Mouse (Mus musculus): ENCODE measurements around the gene Ccs. TPM values are rescaled to one million over a fixed set of nuclear protein-coding genes. Genes with fewer than 3 reads are reported as not detected.

Gene Ccs
- polyA plus RNA-seq, 1 experiment from 2014 or later: 40.2 TPM

GRCm38 (mm10) chr19:4855470-4855820 lies 16.3 kb upstream of the Ccs start:
- Histone ChIP-seq H3K36me3 (peaks cover 18% of the 10 kb centered on the region), H3K9ac (replicated peaks) (peak overlapping the region; percentile 81), H3K4me3 (replicated peaks) (peak overlapping the region; percentile 69), H3K9me3 (no peaks in the 10 kb centered on the region), H3K27ac (peak overlapping the region; percentile 45; the same call in 1 of the 2 replicates), H3K4me1 (replicated peaks) (peaks cover 17% of the 10 kb centered on the region), H3K4me2 (replicated peaks) (peak overlapping the region; percentile 97), H3K27me3 (peaks cover 12% of the 10 kb centered on the region; the same call in 1 of the 2 replicates)
- 1% methylated on average over 14 of the region's 14 CpGs for WGBS
- ATAC-seq: no peak; the same call in none of the 2 replicates

GRCm38 (mm10) chr19:4854552-4855469 lies 15.7 kb upstream of the Ccs start, which contains the start of gene Ctsf:
TSS of gene Ctsf (plus strand) at chr19:4855130.
- peak within 1 kb of the TSS; percentile 81 for H3K9ac ChIP-seq (replicated peaks)
- peak within 1 kb of the TSS; percentile 69 for H3K4me3 ChIP-seq (replicated peaks)
- ATAC-seq: peak; percentile 94
- WGBS: 4% methylated on average over 45 of the region's 45 CpGs
- peaks cover 12% of the 10 kb centered on the region for H3K36me3 ChIP-seq
- H3K27me3 ChIP-seq: peaks cover 12% of the 10 kb centered on the region; the same call in 1 of the 2 replicates
- H3K27ac ChIP-seq: peak within 1 kb of the TSS; percentile 45; the same call in 1 of the 2 replicates
- H3K4me2 ChIP-seq (replicated peaks): peak within 1 kb of the TSS; percentile 97
- peaks cover 17% of the 10 kb centered on the region for H3K4me1 ChIP-seq (replicated peaks)
- H3K9me3 ChIP-seq: no peaks in the 10 kb centered on the region

- Histone ChIP-seq H3K27ac (no peak overlapping the region), H3K4me3 (replicated peaks) (no peak overlapping the region), H3K9me3 (no peaks in the 10 kb centered on the region), H3K4me1 (replicated peaks) (peaks cover 5% of the 10 kb centered on the region), H3K36me3 (no peaks in the 10 kb centered on the region), H3K27me3 (peaks cover 4% of the 10 kb centered on the region; the same call in 1 of the 2 replicates), H3K9ac (replicated peaks) (no peak overlapping the region), H3K4me2 (replicated peaks) (no peak overlapping the region)
- ATAC-seq: no peak
- WGBS: 35% methylated on average over 5 of the region's 5 CpGs
Measured at GRCm38 (mm10) chr19:4850281-4850680, 11.1 kb upstream of the Ccs start.

GRCm38 (mm10) chr19:4849800-4850199 lies 10.7 kb upstream of the Ccs start:
- no peak overlapping the region for H3K27ac ChIP-seq

GRCm38 (mm10) chr19:4847490-4847889 lies 8.4 kb upstream of the Ccs start:
- 35% methylated on average over 7 of the region's 7 CpGs for WGBS
- Histone ChIP-seq H3K4me2 (replicated peaks) (no peak overlapping the region), H3K4me3 (replicated peaks) (no peak overlapping the region), H3K4me1 (replicated peaks) (no peaks in the 10 kb centered on the region), H3K9ac (replicated peaks) (no peak overlapping the region), H3K9me3 (no peaks in the 10 kb centered on the region), H3K27me3 (0 out of 2 replicates have a peak, but pooled peaks cover under 1% of the 10 kb centered on the region), H3K27ac (no peak overlapping the region), H3K36me3 (no peaks in the 10 kb centered on the region)
- ATAC-seq: no peak

More at GRCm38 (mm10) chr19:4849800-4850199, 10.7 kb upstream of the Ccs start:
- WGBS: 57% methylated on average over 4 of the region's 4 CpGs
- Histone ChIP-seq H3K4me3 (replicated peaks) (no peak overlapping the region), H3K4me1 (replicated peaks) (peaks cover 5% of the 10 kb centered on the region), H3K36me3 (no peaks in the 10 kb centered on the region), H3K9me3 (no peaks in the 10 kb centered on the region), H3K9ac (replicated peaks) (no peak overlapping the region), H3K4me2 (replicated peaks) (no peak overlapping the region), H3K27me3 (peaks cover 4% of the 10 kb centered on the region; the same call in 1 of the 2 replicates)
- ATAC-seq: no peak

- H3K9ac ChIP-seq (replicated peaks): no peak overlapping the region
- H3K4me1 ChIP-seq (replicated peaks): no peaks in the 10 kb centered on the region
- H3K36me3 ChIP-seq: no peaks in the 10 kb centered on the region
- ATAC-seq: no peak
- WGBS: 74% methylated on average over 2 of the region's 2 CpGs
- H3K4me2 ChIP-seq (replicated peaks): no peak overlapping the region
- no peak overlapping the region for H3K4me3 ChIP-seq (replicated peaks)
- H3K27ac ChIP-seq: no peak overlapping the region
- no peaks in the 10 kb centered on the region for H3K9me3 ChIP-seq
- H3K27me3 ChIP-seq: peaks cover 17% of the 10 kb centered on the region
Measured at GRCm38 (mm10) chr19:4845846-4846245, 6.7 kb upstream of the Ccs start.

GRCm38 (mm10) chr19:4842611-4843010 lies 3.5 kb upstream of the Ccs start:
- Histone ChIP-seq H3K4me2 (replicated peaks) (no peak overlapping the region), H3K4me1 (replicated peaks) (peaks cover 19% of the 10 kb centered on the region), H3K36me3 (no peaks in the 10 kb centered on the region), H3K9ac (replicated peaks) (no peak overlapping the region), H3K9me3 (no peaks in the 10 kb centered on the region), H3K4me3 (replicated peaks) (no peak overlapping the region), H3K27ac (no peak overlapping the region), H3K27me3 (peaks cover 31% of the 10 kb centered on the region)
- no peak for ATAC-seq
- 74% methylated on average over 2 of the region's 2 CpGs for WGBS

- 84% methylated on average over 9 of the region's 9 CpGs for WGBS
- no peak for ATAC-seq
- Histone ChIP-seq H3K9me3 (no peaks in the 10 kb centered on the region), H3K36me3 (no peaks in the 10 kb centered on the region), H3K27me3 (peaks cover 31% of the 10 kb centered on the region), H3K27ac (no peak overlapping the region), H3K4me2 (replicated peaks) (no peak overlapping the region), H3K4me3 (replicated peaks) (no peak overlapping the region), H3K4me1 (replicated peaks) (peaks cover 19% of the 10 kb centered on the region), H3K9ac (replicated peaks) (no peak overlapping the region)
Measured at GRCm38 (mm10) chr19:4840848-4841247, 1.7 kb upstream of the Ccs start.

GRCm38 (mm10) chr19:4838526-4839140 lies 499 bp downstream of the Ccs start:
- no peaks in the 10 kb centered on the region for H3K36me3 ChIP-seq
- no peak for ATAC-seq
- 36% methylated on average over 10 of the region's 10 CpGs for WGBS

GRCm38 (mm10) chr19:4837049-4837448 lies 2.1 kb downstream of the Ccs start:
- Histone ChIP-seq H3K9ac (replicated peaks) (no peak overlapping the region), H3K27ac (no peak overlapping the region), H3K36me3 (0 out of 2 replicates have a peak, but pooled peaks cover 4% of the 10 kb centered on the region), H3K4me2 (replicated peaks) (no peak overlapping the region), H3K27me3 (peaks cover 26% of the 10 kb centered on the region), H3K4me1 (replicated peaks) (peaks cover 26% of the 10 kb centered on the region), H3K4me3 (replicated peaks) (no peak overlapping the region), H3K9me3 (no peaks in the 10 kb centered on the region)
- 92% methylated on average over 6 of the region's 6 CpGs for WGBS
- ATAC-seq: no peak

More at GRCm38 (mm10) chr19:4838526-4839140, 499 bp downstream of the Ccs start:
- Histone ChIP-seq H3K4me1 (replicated peaks) (peaks cover 19% of the 10 kb centered on the region), H3K27ac (no peak overlapping the region), H3K9me3 (no peaks in the 10 kb centered on the region), H3K4me2 (replicated peaks) (peak overlapping the region; percentile 97), H3K4me3 (replicated peaks) (peak overlapping the region; percentile 61), H3K9ac (replicated peaks) (peak overlapping the region; percentile 80), H3K27me3 (peaks cover 31% of the 10 kb centered on the region)

GRCm38 (mm10) chr19:4836096-4836495 lies 3.0 kb downstream of the Ccs start:
- H3K9ac ChIP-seq (replicated peaks): no peak overlapping the region
- H3K27me3 ChIP-seq: peaks cover 16% of the 10 kb centered on the region
- ATAC-seq: no peak
- H3K4me2 ChIP-seq (replicated peaks): no peak overlapping the region
- 0 out of 2 replicates have a peak, but pooled peaks cover 5% of the 10 kb centered on the region for H3K36me3 ChIP-seq
- no peak overlapping the region for H3K4me3 ChIP-seq (replicated peaks)
- H3K9me3 ChIP-seq: no peaks in the 10 kb centered on the region
- 83% methylated on average over 2 of the region's 2 CpGs for WGBS
- H3K4me1 ChIP-seq (replicated peaks): peaks cover 26% of the 10 kb centered on the region
- no peak overlapping the region for H3K27ac ChIP-seq

GRCm38 (mm10) chr19:4833977-4834376 lies 5.2 kb downstream of the Ccs start:
- no peak overlapping the region for H3K4me2 ChIP-seq (replicated peaks)
- H3K4me3 ChIP-seq (replicated peaks): no peak overlapping the region
- peaks cover 10% of the 10 kb centered on the region; the same call in 1 of the 2 replicates for H3K36me3 ChIP-seq
- no peak overlapping the region for H3K9ac ChIP-seq (replicated peaks)
- H3K27ac ChIP-seq: no peak overlapping the region
- no peaks in the 10 kb centered on the region for H3K27me3 ChIP-seq
- no peaks in the 10 kb centered on the region for H3K9me3 ChIP-seq
- peaks cover 19% of the 10 kb centered on the region for H3K4me1 ChIP-seq (replicated peaks)
- 90% methylated on average over 8 of the region's 8 CpGs for WGBS
- no peak for ATAC-seq
